9 mouse cellular contexts compared by ENCODE assay signal in the genomic region with DNA sequence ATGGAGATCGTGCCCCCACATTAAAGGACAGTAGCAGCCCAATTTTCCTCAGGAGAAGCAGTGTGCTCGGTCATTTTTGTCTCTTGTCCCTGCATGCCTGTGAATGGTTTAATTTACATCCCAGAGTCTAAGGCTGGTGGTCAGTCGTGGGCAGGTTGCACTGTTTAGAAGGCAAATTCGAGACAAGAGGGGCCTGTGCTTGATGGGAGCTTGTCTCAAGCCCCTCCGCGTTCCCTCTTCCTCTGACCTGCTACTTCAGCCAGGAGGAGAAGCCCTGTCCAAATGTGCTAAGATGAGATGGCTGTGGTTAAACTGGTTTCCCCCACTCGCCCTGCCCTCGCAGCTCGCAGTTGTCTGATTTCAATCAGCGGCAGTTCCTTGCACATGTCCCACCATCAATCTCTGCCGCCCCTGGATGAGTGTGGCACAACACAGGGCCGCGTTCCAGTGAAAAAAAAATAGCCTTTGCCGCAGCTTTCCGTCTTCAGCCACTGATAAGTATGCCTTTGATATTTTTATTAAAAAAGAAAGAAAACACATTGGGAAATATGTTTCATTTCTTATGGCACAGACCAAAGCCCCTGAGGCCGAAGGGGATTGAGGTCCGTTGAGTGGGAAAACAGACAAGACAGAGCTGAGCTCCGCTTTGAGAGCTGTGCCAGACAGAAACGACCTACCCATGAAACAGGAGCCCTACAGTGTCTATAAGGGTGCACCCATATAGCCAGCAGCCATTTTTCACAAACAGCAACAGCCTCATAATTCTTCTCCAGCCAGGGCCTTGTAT.
DNase-seq lines count a peak whose midpoint lies in the region; ATAC-seq and TF ChIP-seq lines count a peak whose summit lies in the region.
"Had no signal": no experiment of that assay in that cellular context is flagged by ENCODE, and none has a peak within 500 bp of the region (broad histone marks: within the 10 kb centered on the region; RNA-seq: fewer than 3 reads in every experiment).

No protein-coding gene starts in this region.

- ATAC-seq in heart, embryonic 15.5 days (replicated peaks; ENCODE audit: insufficient number of reproducible peaks, insufficient read depth, low FRiP score, low read depth) = no peak
- ATAC-seq in heart, embryonic 11.5 days (replicated peaks; ENCODE audit: insufficient number of reproducible peaks, low FRiP score, low TSS enrichment) = no peak
- ATAC-seq in embryonic facial prominence, embryonic 12.5 days (ENCODE audit: insufficient number of reproducible peaks, insufficient read depth, low FRiP score, low TSS enrichment) = no peak
- ATAC-seq in midbrain, embryonic 15.5 days (replicated peaks) = peak; percentile 63
- no peak for ATAC-seq in intestine, postnatal 0 days

- peak; percentile 6 to 17 for DNase-seq in gastrocnemius, postnatal 36 days
- DNase-seq in MN1 (ENCODE audit: low spot score) = no peak
- no peak for DNase-seq in urinary bladder, postnatal 4 days (ENCODE audit: low spot score in 2 of 2)
- DNase-seq: cerebellum, adult 9-11 months had no signal

- no peaks in the 10 kb centered on the region for H3K4me1 ChIP-seq in heart, embryonic 15.5 days (replicated peaks)
- no peaks in the 10 kb centered on the region for H3K4me1 ChIP-seq in heart, embryonic 11.5 days (ENCODE audit: control insufficient read depth, insufficient read depth, low read length)
- peaks cover 8% of the 10 kb centered on the region for H3K4me1 ChIP-seq in embryonic facial prominence, embryonic 12.5 days
- H3K4me1 ChIP-seq in midbrain, embryonic 15.5 days = peaks cover 7% of the 10 kb centered on the region; the same call in 1 of the 2 replicates
- no peaks in the 10 kb centered on the region for H3K4me1 ChIP-seq in intestine, postnatal 0 days (replicated peaks; ENCODE audit: control insufficient read depth, insufficient read depth, low read length)

- no peaks in the 10 kb centered on the region for H3K27me3 ChIP-seq in heart, embryonic 15.5 days
- H3K27me3 ChIP-seq in heart, embryonic 11.5 days (ENCODE audit: control insufficient read depth, insufficient read depth, low read length) = no peaks in the 10 kb centered on the region
- no peaks in the 10 kb centered on the region for H3K27me3 ChIP-seq in embryonic facial prominence, embryonic 12.5 days
- H3K27me3 ChIP-seq in midbrain, embryonic 15.5 days (replicated peaks) = no peaks in the 10 kb centered on the region
- no peaks in the 10 kb centered on the region for H3K27me3 ChIP-seq in intestine, postnatal 0 days (replicated peaks; ENCODE audit: control insufficient read depth, insufficient read depth, low read length)

- no peak overlapping the region for H3K9ac ChIP-seq in heart, embryonic 15.5 days
- no peak overlapping the region for H3K9ac ChIP-seq in heart, embryonic 11.5 days (ENCODE audit: low read depth, low read length)
- no peak overlapping the region for H3K9ac ChIP-seq in embryonic facial prominence, embryonic 12.5 days
- H3K9ac ChIP-seq in midbrain, embryonic 15.5 days = no peak overlapping the region
- H3K9ac ChIP-seq in intestine, postnatal 0 days (ENCODE audit: low read depth, low read length) = no peak overlapping the region

- peak overlapping the region; percentile 21; the same call in 1 of the 2 replicates for H3K4me2 ChIP-seq in heart, embryonic 15.5 days
- no peak overlapping the region for H3K4me2 ChIP-seq in heart, embryonic 11.5 days
- H3K4me2 ChIP-seq in embryonic facial prominence, embryonic 12.5 days (replicated peaks) = 0 out of 2 replicates have a peak overlapping the region, but pooled peaks have one; percentile 2
- H3K4me2 ChIP-seq in midbrain, embryonic 15.5 days = peak overlapping the region; percentile 38
- no peak overlapping the region for H3K4me2 ChIP-seq in intestine, postnatal 0 days (replicated peaks; ENCODE audit: low read depth)

- intact Hi-C loops in gastrocnemius, postnatal 36 days (cut with DNase I) = no loop called here

- TF ChIP-seq CTCF in intestine, postnatal 0 days (IDR thresholded peaks at IDR 0.05; ENCODE audit: low read depth) = no peak

- no peak overlapping the region for H3K4me3 ChIP-seq in heart, embryonic 15.5 days
- H3K4me3 ChIP-seq in heart, embryonic 11.5 days (ENCODE audit: low read depth, low read length) = no peak overlapping the region
- no peak overlapping the region for H3K4me3 ChIP-seq in embryonic facial prominence, embryonic 12.5 days
- no peak overlapping the region for H3K4me3 ChIP-seq in midbrain, embryonic 15.5 days
- no peak overlapping the region for H3K4me3 ChIP-seq in intestine, postnatal 0 days (ENCODE audit: low read depth, low read length)

- H3K9me3 ChIP-seq in heart, embryonic 15.5 days (replicated peaks) = no peaks in the 10 kb centered on the region
- no peaks in the 10 kb centered on the region for H3K9me3 ChIP-seq in heart, embryonic 11.5 days (replicated peaks; ENCODE audit: control insufficient read depth, low read length)
- no peaks in the 10 kb centered on the region for H3K9me3 ChIP-seq in embryonic facial prominence, embryonic 12.5 days
- H3K9me3 ChIP-seq in midbrain, embryonic 15.5 days = no peaks in the 10 kb centered on the region
- H3K9me3 ChIP-seq in intestine, postnatal 0 days (ENCODE audit: control insufficient read depth) = no peaks in the 10 kb centered on the region

- H3K27ac ChIP-seq in heart, embryonic 15.5 days = no peak overlapping the region
- no peak overlapping the region for H3K27ac ChIP-seq in heart, embryonic 11.5 days (ENCODE audit: low read depth, low read length)
- H3K27ac ChIP-seq in embryonic facial prominence, embryonic 12.5 days = peak overlapping the region; percentile 47; the same call in 1 of the 2 replicates
- no peak overlapping the region for H3K27ac ChIP-seq in midbrain, embryonic 15.5 days
- no peak overlapping the region for H3K27ac ChIP-seq in intestine, postnatal 0 days (ENCODE audit: low read depth, low read length)

- H3K36me3 ChIP-seq in heart, embryonic 15.5 days = no peaks in the 10 kb centered on the region
- no peaks in the 10 kb centered on the region for H3K36me3 ChIP-seq in heart, embryonic 11.5 days (ENCODE audit: control insufficient read depth, insufficient read depth, low read length)
- no peaks in the 10 kb centered on the region for H3K36me3 ChIP-seq in embryonic facial prominence, embryonic 12.5 days
- no peaks in the 10 kb centered on the region for H3K36me3 ChIP-seq in midbrain, embryonic 15.5 days (replicated peaks)
- no peaks in the 10 kb centered on the region for H3K36me3 ChIP-seq in intestine, postnatal 0 days (ENCODE audit: control insufficient read depth, insufficient read depth)

- 60% methylated on average over 19 of the region's 19 CpGs for WGBS in heart, embryonic 15.5 days
- 61% methylated on average over 19 of the region's 19 CpGs for WGBS in heart, embryonic 11.5 days (ENCODE audit: insufficient replicate concordance)
- WGBS in embryonic facial prominence, embryonic 12.5 days = 50% methylated on average over 19 of the region's 19 CpGs
- WGBS in midbrain, embryonic 15.5 days = 75% methylated on average over 19 of the region's 19 CpGs
- WGBS in intestine, postnatal 0 days = 74% methylated on average over 19 of the region's 19 CpGs

Comparison
In these comparisons a context has a peak if more than half of its experiments do, and no peak if none do; other contexts are left out.
1. H3K4me2 ChIP-seq: peak in heart, embryonic 15.5 days (single experiment), embryonic facial prominence, embryonic 12.5 days (single experiment) and midbrain, embryonic 15.5 days (single experiment); none in heart, embryonic 11.5 days (single experiment) and intestine, postnatal 0 days (single experiment).
2. DNase-seq: peak in gastrocnemius, postnatal 36 days (2 of 2); none in MN1 (single experiment) and urinary bladder, postnatal 4 days (0 of 2).